Mouse (Mus musculus) liver, embryonic 14.5 days (tissue): ENCODE results near the gene Tbccd1.

Experiments
- CTCF ChIP-seq: IDR thresholded peaks from 2 replicates; pipeline ENCODE4 v1.5.1; 2016; ENCODE audit warnings: antibody characterized with exemption, low read depth, control low read depth
- EP300 ChIP-seq: IDR thresholded peaks from 2 replicates; pipeline ENCODE4 v1.6.1; 2016; ENCODE audit warnings: antibody characterized with exemption, low read depth

- TF ChIP-seq EP300 (no peak), CTCF (no peak)
These were observed 24.4 kb downstream of the Tbccd1 start for GRCm38 (mm10) chr16:22832932-22833525.
